Mouse (Mus musculus): Measurements from ENCODE around the gene Cphx3. TPM values are rescaled to one million over a fixed set of nuclear protein-coding genes. Genes with fewer than 3 reads are reported as not detected.
"Not testable (repeated sequence)": the region's sequence is repeated elsewhere in the genome, so short reads cannot be mapped to it uniquely, and the experiment has no call there.

The Cphx3 gene
- not detected for total RNA-seq (2022)

DNA sequence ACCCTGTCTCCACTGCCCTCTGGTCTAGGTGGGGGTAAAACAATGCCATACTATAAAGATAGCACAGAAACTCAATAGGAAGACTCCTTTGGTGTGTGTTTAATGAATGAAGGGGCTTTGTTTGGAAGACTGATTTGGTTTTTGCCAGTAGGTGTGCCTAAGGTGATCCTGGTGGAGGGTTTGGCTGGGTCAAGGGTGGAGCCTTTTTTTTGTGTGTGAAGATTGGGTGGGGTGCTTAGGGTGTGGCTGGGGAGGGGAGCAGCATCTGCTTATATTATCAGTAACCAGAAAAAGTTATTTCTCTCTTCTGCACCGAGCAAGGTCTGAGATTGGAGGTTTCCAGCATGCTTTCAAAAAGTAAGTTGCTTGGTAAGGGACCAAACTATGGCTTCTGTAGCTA lies at the start of gene Cphx3:
Gene Cphx3 (plus strand): TSS at position 301 of the 400 bp plus-strand sequence.
- not testable (repeated sequence) for DNase-seq (ENCODE audit: low spot score in 2 of 2)

DNA sequence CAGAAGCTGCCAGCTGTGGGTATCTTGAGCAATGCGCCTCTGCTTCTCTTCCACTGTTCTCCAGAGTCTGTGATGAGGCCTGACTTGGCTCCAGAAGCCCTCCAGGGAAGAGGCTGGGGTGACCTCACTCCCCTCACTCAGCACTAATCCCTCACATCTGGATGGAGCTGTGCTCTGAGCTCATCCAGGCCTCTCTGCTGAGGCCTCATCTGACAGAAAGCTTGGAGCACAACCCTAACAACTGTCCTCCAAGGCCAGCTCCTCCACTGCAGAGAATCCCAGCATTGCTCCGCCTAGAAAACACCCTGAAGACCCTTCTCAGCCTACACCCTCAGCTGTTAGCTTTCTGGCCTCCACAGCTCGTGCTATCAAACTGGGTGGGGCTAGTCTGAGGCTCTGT lies 47.7 kb upstream of the Cphx3 start:
- DNase-seq (ENCODE audit: low spot score in 2 of 2), result not testable (repeated sequence)

- not testable (repeated sequence) for DNase-seq (ENCODE audit: low spot score in 2 of 2)
Observed at GRCm38 (mm10) chr14:26035439-26035838, 46.7 kb upstream of the Cphx3 start.

DNA sequence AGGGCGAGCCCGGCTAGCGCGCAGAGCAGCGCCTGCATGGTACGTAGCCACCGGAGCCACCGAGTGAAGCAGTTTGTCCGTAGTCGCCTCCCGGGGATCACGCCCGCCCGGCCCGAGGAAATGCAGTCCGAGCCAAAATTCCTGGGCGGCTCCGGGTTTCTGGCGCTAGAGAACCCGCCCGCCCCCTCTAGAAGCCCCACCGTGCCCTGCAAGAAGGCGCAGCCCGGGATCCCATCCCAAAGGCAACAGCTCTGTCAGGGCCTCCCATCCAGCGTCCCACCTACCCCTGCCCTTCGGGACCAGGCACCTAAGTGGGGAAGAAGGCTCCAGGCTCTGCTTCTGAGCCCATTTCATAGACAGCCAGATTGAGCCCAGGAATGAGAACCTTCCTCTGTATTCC lies 39.5 kb upstream of the Cphx3 start, which contains the start of gene Gm9780:
Gene Gm9780 (minus strand): TSS at position 101 of the 400 bp plus-strand sequence.
- not testable (repeated sequence) for DNase-seq (ENCODE audit: low spot score in 2 of 2)

DNA sequence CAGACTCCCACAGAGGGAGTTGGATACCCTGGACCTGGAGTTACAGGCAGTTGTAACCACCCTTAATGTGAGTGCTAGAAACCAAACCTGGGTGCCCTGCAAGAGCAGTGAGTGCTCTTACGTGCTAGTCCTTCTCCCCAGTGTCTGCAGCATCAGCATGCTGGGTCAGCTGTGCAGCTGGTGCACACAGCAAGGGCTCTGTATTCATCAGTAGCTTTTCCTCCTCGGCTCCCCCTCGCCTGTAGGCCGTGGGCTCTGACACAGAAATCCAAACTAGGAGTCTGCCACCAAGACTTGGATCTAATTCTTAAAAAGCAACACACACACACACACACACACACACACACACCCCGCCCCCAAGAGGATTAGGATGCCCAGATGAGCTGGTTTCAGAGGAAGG lies 37.1 kb upstream of the Cphx3 start:
- not testable (repeated sequence) for DNase-seq (ENCODE audit: low spot score in 2 of 2)

GRCm38 (mm10) chr14:26047026-26047425 lies 35.1 kb upstream of the Cphx3 start:
- DNase-seq (ENCODE audit: low spot score in 2 of 2), result not testable (repeated sequence)

DNA sequence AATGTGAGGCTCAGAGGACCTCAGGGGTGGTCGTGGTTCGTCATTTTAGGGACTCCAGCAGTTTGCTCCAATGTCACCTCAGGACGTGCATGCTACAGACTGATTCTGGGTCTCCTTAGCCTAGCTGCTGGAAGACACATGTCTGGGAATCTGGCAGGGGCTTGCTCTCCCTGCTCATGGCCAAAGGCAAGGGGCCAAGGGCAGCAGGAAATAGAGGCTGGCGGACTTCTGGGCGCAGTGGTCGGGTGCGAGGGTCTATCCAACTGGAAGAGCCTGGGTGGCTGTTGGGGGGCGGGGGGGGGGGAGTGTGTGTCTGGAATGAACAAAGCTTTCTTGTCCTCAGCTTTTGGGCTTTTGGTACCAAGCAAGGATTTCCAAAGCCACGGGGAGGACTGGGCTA lies 33.3 kb upstream of the Cphx3 start:
- not testable (repeated sequence) for DNase-seq (ENCODE audit: low spot score in 2 of 2)

DNA sequence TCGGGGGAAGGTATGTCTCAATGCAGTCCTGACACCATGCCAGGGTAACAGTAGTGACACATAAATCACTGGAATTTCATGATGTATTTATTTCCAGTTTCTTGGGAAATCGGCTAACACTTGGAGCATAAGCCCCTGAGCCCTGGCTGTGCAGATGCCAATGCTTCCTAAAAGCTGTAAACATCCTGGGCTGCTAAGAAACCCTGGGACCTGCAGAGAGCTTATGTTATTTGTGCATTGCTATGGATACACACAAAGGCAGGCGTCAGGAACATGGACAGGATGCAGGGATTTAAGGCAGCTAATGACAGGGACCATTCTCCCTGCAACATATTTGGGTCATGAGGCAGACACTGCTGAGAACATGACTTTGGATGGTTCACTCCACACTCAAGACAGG lies 23.9 kb upstream of the Cphx3 start:
- DNase-seq (ENCODE audit: low spot score in 2 of 2), result not testable (repeated sequence)

DNA sequence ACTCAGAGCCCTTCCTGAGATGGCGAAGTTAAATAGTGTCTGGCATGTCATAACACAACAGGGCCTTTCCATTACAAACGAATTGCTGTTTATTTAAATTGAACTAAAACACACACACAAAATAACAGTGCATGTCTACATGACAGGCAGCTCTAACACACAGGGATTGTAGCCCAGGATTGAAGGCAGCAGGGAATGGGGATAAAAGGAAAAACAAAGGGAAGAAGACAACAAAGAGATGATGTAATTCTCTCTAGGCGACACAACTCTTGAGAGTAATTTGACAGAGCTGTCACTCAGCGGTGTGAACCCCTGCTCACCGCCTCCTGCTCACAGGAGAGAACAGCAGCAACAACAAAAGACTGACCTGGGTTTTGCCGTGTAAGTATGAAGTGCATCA lies 22.7 kb upstream of the Cphx3 start:
- not testable (repeated sequence) for DNase-seq (ENCODE audit: low spot score in 2 of 2)

GRCm38 (mm10) chr14:26066574-26067324 lies 15.3 kb upstream of the Cphx3 start:
- not testable (repeated sequence) for DNase-seq (ENCODE audit: low spot score in 2 of 2)

- DNase-seq (ENCODE audit: low spot score in 2 of 2), result not testable (repeated sequence)
Observed at GRCm38 (mm10) chr14:26067325-26067633, 14.8 kb upstream of the Cphx3 start, which contains the start of gene Tmem254c. Tmem254c (minus strand) TSS chr14:26067355.

DNA sequence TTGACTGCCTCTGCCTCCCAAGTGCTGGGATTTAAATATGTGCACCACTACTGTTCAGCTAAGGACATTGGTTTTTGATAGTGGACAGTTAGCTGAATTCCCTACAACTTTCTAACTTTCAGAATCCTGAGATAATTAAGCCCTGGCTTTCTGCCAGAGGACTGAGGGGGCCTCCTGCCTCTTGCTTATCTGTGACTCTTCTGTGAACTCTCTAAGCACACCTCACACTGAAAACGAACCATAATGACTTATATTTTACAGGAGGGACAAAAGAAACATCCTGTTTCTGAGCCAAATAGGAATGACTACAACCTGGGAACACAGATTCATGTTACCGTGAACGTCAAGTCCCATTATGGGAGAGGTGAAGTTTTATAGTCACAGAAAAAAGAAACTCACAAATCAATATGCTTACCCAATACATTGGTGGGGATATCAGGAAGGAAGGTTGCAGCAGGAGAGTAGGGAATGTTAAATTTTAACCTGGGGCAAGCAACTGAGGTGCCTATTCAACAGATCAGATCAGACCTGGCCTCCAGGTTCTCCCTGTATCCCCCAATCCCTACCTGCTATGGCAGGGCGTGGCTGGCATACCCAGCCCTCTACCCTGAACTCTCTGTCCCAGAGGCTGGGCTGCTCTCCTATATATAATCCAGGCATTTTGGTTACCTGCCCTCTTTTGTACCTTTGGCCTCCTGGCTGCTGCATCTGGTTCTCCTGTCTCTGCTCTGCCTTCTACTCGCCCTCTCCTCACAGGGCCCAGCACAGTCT lies 5.3 kb upstream of the Cphx3 start:
- DNase-seq (ENCODE audit: low spot score in 2 of 2), result not testable (repeated sequence)

DNA sequence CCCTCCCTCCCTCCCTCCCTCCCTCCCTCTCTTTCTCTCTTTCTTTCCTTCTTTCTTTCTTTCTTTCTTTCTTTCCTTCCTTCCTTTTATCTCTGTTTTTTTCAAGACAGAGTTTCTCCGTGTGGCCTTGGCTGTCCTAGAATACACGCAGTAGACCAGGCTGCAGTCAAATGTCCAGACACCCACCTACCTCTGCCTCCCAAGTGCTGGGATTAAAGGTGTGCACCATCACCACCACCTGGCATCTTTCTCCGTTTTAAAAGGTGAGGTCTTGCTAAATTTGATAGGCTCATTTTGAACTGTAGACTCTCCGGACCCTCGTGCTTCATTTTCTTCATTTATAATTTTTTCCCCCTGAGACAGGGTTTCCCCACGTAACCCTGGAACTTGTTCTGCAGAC lies 881 bp upstream of the Cphx3 start, which contains the start of gene Cphx2:
Gene Cphx2 (plus strand): TSS at position 301 of the 400 bp plus-strand sequence.
- not testable (repeated sequence) for DNase-seq (ENCODE audit: low spot score in 2 of 2)

GRCm38 (mm10) chr14:26097622-26098021 lies 15.5 kb downstream of the Cphx3 start:
- DNase-seq (ENCODE audit: low spot score in 2 of 2), result not testable (repeated sequence)

DNA sequence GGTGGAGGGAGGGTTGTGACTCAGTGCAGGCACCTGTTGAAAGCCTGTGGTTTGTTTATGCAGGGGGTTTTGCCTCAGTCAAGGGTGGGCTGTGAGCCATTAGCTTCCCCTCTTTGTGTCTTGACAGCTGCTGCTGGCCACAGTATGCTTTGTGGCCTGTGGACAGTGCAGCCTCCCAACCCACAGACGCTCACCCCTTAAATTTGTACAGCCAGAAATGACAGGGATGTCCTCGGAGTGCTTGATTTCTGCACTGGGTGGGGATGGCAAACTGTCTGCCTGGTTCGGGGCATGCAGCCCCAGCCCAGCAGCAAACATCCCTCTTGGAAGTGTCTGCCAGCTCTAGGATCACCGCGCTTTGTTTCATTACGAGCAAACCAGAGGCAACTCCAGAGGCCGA lies 36.1 kb downstream of the Cphx3 start, which contains the start of gene Duxbl2:
Gene Duxbl2 (plus strand): TSS at position 200 of the 400 bp plus-strand sequence.
- DNase-seq (ENCODE audit: low spot score in 2 of 2), result not testable (repeated sequence)

DNA sequence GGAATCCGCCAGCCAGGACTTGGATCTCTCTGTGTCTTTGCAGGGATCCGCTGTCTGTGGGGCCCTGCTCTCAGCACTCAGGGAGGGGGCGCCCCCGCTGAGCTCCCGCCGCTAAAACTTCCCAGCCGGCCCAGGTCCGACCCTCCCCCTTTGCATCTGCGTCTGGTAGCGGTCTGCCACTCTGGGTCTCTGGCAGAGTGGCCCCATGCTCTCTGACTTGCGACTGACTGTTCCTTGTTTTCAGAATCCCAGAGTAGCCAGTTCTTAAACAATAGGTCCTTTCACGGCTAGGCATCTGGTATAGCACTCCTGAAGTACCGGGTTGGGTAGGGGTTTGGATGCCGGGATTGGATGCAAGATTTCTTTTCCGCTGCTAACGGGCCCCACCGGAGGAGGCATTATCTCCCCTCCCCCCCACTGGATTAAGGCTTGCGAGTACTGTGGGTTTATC lies 36.5 kb downstream of the Cphx3 start:
- DNase-seq (ENCODE audit: low spot score in 2 of 2), result not testable (repeated sequence)

DNA sequence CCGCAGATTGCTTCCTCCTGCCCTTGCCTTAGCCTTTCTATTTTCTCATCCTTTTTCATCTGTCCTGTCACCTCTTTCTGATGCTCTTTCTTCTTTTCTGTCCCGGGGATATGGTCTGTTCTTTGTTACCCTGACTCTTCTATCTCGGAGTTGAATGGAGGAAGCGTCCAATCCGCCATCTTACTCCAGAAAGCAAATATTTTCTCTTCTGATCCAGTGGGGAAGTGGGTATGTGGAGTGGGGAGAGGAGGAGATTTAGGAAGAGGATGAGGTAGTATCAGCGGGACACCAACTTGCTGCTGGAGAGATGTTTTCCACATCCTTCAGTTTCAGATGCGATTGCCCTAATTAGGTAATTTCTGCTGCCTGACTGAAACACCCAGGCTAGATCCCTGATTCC lies 37.0 kb downstream of the Cphx3 start:
- DNase-seq (ENCODE audit: low spot score in 2 of 2), result not testable (repeated sequence)

DNA sequence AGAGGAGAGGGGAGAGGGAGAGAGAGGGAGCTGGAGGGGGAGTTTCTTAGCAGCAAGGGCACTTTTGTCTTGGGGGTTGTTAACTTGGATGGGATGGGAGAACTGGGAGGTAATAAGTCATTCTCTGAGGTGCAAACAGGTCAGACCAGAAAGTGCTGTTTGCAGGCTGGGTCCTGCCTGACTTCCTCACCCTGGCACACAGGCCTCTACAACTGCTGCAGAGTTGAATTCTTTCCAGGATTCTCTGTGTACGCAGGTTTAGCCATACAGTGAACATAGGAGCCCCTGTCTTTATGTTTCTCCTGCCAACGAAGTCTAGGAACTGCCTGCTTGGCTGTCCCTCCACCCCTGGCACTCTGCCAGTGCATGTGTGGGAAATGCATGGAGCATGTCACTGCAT lies 65.0 kb downstream of the Cphx3 start:
- not testable (repeated sequence) for DNase-seq (ENCODE audit: low spot score in 2 of 2)

- DNase-seq (ENCODE audit: low spot score in 2 of 2), result not testable (repeated sequence)
Observed at GRCm38 (mm10) chr14:26156032-26156431, 73.9 kb downstream of the Cphx3 start.

- DNase-seq (ENCODE audit: low spot score in 2 of 2), result not testable (repeated sequence)
Observed at GRCm38 (mm10) chr14:26161156-26161555, 79.1 kb downstream of the Cphx3 start.

DNA sequence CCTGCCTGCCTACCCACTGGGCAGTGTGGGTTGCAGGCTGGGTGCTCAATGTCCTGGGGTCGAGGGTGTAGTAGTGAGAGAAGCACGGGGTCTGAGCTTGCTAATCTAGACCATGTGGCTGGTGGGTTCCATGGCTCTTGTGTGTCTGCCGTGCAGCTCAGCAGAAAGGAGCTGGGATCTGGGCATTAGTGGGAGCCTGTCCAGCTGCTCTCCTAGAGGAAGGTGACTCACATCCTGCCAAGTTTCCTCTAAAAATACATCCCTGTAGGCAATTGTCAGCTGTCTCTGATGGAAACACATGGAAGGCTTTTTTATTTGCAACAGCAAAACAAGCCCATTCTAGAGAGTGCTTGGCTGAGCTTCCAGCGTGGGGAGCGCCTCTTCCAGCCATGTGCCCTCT lies 80.3 kb downstream of the Cphx3 start:
- DNase-seq (ENCODE audit: low spot score in 2 of 2), result not testable (repeated sequence)

- DNase-seq (ENCODE audit: low spot score in 2 of 2), result not testable (repeated sequence)
Observed at GRCm38 (mm10) chr14:26165266-26165665, 83.2 kb downstream of the Cphx3 start.

Measured in layer of hippocampus, adult 8-10 months (tissue).